Mouse (Mus musculus) heart, adult 9 months (tissue): ENCODE results near the gene Myo1e.

Experiments used
- DNase-seq, 2 experiments: peaks; one replicate each; pipeline ENCODE4 v3.0.0; 2022; ENCODE audit warnings: low spot score in 2 of 2

Myo1e gene

GRCm38 (mm10) chr9:70281407-70281806 is 74.3 kb downstream of the Myo1e start:
- DNase-seq, result no peak

- no peak for DNase-seq
Observed at GRCm38 (mm10) chr9:70282107-70282506, 75.0 kb downstream of the Myo1e start.

- no peak for DNase-seq
Observed at GRCm38 (mm10) chr9:70283151-70283550, 76.0 kb downstream of the Myo1e start.

- peak in 1 of 2 experiments; percentile 15 for DNase-seq
Observed at GRCm38 (mm10) chr9:70284584-70285140, 77.5 kb downstream of the Myo1e start.

- no peak for DNase-seq
Observed at GRCm38 (mm10) chr9:70290785-70291184, 83.6 kb downstream of the Myo1e start.

- peak in 1 of 2 experiments; percentile 14 for DNase-seq
Observed at GRCm38 (mm10) chr9:70296916-70297315, 89.8 kb downstream of the Myo1e start.

- no peak for DNase-seq
Observed at GRCm38 (mm10) chr9:70298221-70298620, 91.1 kb downstream of the Myo1e start.

- DNase-seq, result no peak
Observed at GRCm38 (mm10) chr9:70300705-70301104, 93.6 kb downstream of the Myo1e start.

GRCm38 (mm10) chr9:70301598-70301997 is 94.4 kb downstream of the Myo1e start:
- DNase-seq, result no peak

GRCm38 (mm10) chr9:70304901-70305300 is 97.8 kb downstream of the Myo1e start:
- peak in 1 of 2 experiments; percentile 17 for DNase-seq

GRCm38 (mm10) chr9:70310046-70310445 is 102.9 kb downstream of the Myo1e start:
- no peak for DNase-seq

GRCm38 (mm10) chr9:70314019-70314418 is 106.9 kb downstream of the Myo1e start:
- no peak for DNase-seq

- DNase-seq, result no peak
Observed at GRCm38 (mm10) chr9:70315130-70315529, 108.0 kb downstream of the Myo1e start.

GRCm38 (mm10) chr9:70318601-70319000 is 111.5 kb downstream of the Myo1e start:
- DNase-seq, result peak; percentile 39 to 49

GRCm38 (mm10) chr9:70324336-70324735 is 117.2 kb downstream of the Myo1e start:
- no peak for DNase-seq

- peak; percentile 44 to 48 for DNase-seq
Observed at GRCm38 (mm10) chr9:70325880-70326595, 118.9 kb downstream of the Myo1e start.

- peak; percentile 44 to 50 for DNase-seq
Observed at GRCm38 (mm10) chr9:70328193-70328841, 121.2 kb downstream of the Myo1e start.

- DNase-seq, result no peak
Observed at GRCm38 (mm10) chr9:70331727-70332335, 124.7 kb downstream of the Myo1e start.

- no peak for DNase-seq
Observed at GRCm38 (mm10) chr9:70338391-70338790, 131.2 kb downstream of the Myo1e start.

GRCm38 (mm10) chr9:70338894-70339293 is 131.7 kb downstream of the Myo1e start:
- DNase-seq, result no peak

- DNase-seq, result peak; percentile 35 to 43
Observed at GRCm38 (mm10) chr9:70349274-70349673, 142.1 kb downstream of the Myo1e start.

GRCm38 (mm10) chr9:70351570-70352277 is 144.6 kb downstream of the Myo1e start:
- no peak for DNase-seq
